Mouse (Mus musculus): ENCODE data around the gene Ms4a14.

DNA sequence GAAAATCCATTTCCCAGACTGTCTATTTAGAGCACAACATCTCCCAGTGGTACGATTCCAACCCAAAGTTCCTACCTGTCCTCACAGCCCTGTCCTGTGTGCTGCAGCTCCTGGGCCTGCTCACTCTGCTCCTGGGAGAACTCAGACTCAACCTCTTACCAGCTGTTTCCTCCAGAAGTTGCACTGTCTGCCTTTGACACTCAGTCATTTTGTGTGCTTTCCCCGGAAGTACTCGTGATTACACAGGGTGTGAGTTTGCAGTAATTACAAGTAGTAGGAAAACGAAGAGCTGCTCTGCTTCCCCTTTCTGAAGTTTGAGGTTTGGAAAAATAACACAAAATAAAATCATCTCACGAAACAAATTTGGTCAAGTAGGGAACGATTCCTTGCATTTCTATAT lies 21.7 kb upstream of the Ms4a14 start, which contains the start of gene Ms4a7:
- TF ChIP-seq POLR2A (IDR thresholded peaks at IDR 0.05; ENCODE audit: borderline replicate concordance, extremely low read depth, low read depth, low read length) (no peak), CTCF (IDR thresholded peaks at IDR 0.05; ENCODE audit: insufficient read depth, low read length) (no peak)
